Mouse (Mus musculus): ENCODE measurements at regions not wholly inside any gene's neighbourhood (a gene's known extent, or its start where the extent isn't known, plus 50 kb on each side); places are given as distances from the start of the nearest gene placed in this dataset.

- H3ac ChIP-seq (ENCODE audit: control insufficient read depth, insufficient read length, low read depth) = no peak overlapping the region
- no peaks in the 10 kb centered on the region for H3K79me2 ChIP-seq (ENCODE audit: control insufficient read depth, insufficient read depth)
- no peaks in the 10 kb centered on the region for H3K79me3 ChIP-seq (ENCODE audit: low read depth)
- H3K4me3 ChIP-seq (ENCODE audit: insufficient read depth, poor library complexity, severe bottlenecking) = no peak overlapping the region
- H3K36me3 ChIP-seq (ENCODE audit: control insufficient read depth, insufficient read depth) = no peaks in the 10 kb centered on the region
- H3K27me3 ChIP-seq (ENCODE audit: control insufficient read depth, insufficient read depth, insufficient read length) = no peaks in the 10 kb centered on the region
- TF ChIP-seq CTCF (IDR thresholded peaks at IDR 0.05; ENCODE audit: control insufficient read depth, insufficient read depth, insufficient read length) = no peak
- TF ChIP-seq MYOG (IDR thresholded peaks at IDR 0.05; ENCODE audit: control insufficient read depth, extremely low read depth, insufficient read length) = no peak
- no peak for TF ChIP-seq MYOD1 (IDR thresholded peaks at IDR 0.05; ENCODE audit: control insufficient read depth, insufficient read length, low read depth)
- TF ChIP-seq FOSL1 (IDR thresholded peaks at IDR 0.05; ENCODE audit: insufficient read depth, low read length, poor library complexity, severe bottlenecking) = no peak
- no peak for TF ChIP-seq USF1 (IDR thresholded peaks at IDR 0.05; ENCODE audit: low read depth)
- no peak for TF ChIP-seq CEBPB (IDR thresholded peaks at IDR 0.05; ENCODE audit: low read depth)
- no peak for TF ChIP-seq MAX (IDR thresholded peaks at IDR 0.05)
These were observed 352.5 kb downstream of the Tmem182 start for GRCm38 (mm10) chr1:41157651-41158513.

GRCm38 (mm10) chr1:41165878-41166786, 360.7 kb downstream of the Tmem182 start:
- Histone ChIP-seq H3ac (ENCODE audit: control insufficient read depth, insufficient read length, low read depth) (no peak overlapping the region), H3K79me2 (ENCODE audit: control insufficient read depth, insufficient read depth) (no peaks in the 10 kb centered on the region), H3K79me3 (ENCODE audit: low read depth) (no peaks in the 10 kb centered on the region), H3K4me3 (ENCODE audit: insufficient read depth, poor library complexity, severe bottlenecking) (no peak overlapping the region), H3K36me3 (ENCODE audit: control insufficient read depth, insufficient read depth) (no peaks in the 10 kb centered on the region), H3K27me3 (ENCODE audit: control insufficient read depth, insufficient read depth, insufficient read length) (no peaks in the 10 kb centered on the region)
- TF ChIP-seq MAX (IDR thresholded peaks at IDR 0.05) (no peak), MYOD1 (IDR thresholded peaks at IDR 0.05; ENCODE audit: control insufficient read depth, insufficient read length, low read depth) (no peak), MYOG (IDR thresholded peaks at IDR 0.05; ENCODE audit: control insufficient read depth, extremely low read depth, insufficient read length) (no peak)

- no peaks in the 10 kb centered on the region for H3K27me3 ChIP-seq (ENCODE audit: control insufficient read depth, insufficient read depth, insufficient read length)
- no peak overlapping the region for H3K4me3 ChIP-seq (ENCODE audit: insufficient read depth, poor library complexity, severe bottlenecking)
- TF ChIP-seq CEBPB (IDR thresholded peaks at IDR 0.05; ENCODE audit: low read depth) (no peak), FOSL1 (IDR thresholded peaks at IDR 0.05; ENCODE audit: insufficient read depth, low read length, poor library complexity, severe bottlenecking) (no peak), CTCF (IDR thresholded peaks at IDR 0.05; ENCODE audit: control insufficient read depth, insufficient read depth, insufficient read length) (no peak), MYOD1 (IDR thresholded peaks at IDR 0.05; ENCODE audit: control insufficient read depth, insufficient read length, low read depth) (no peak), MYOG (IDR thresholded peaks at IDR 0.05; ENCODE audit: control insufficient read depth, extremely low read depth, insufficient read length) (no peak), MAX (IDR thresholded peaks at IDR 0.05) (no peak), USF1 (IDR thresholded peaks at IDR 0.05; ENCODE audit: low read depth) (no peak)
- no peak overlapping the region for H3ac ChIP-seq (ENCODE audit: control insufficient read depth, insufficient read length, low read depth)
- H3K36me3 ChIP-seq (ENCODE audit: control insufficient read depth, insufficient read depth) = no peaks in the 10 kb centered on the region
- H3K79me2 ChIP-seq (ENCODE audit: control insufficient read depth, insufficient read depth) = no peaks in the 10 kb centered on the region
- H3K79me3 ChIP-seq (ENCODE audit: low read depth) = no peaks in the 10 kb centered on the region
These were observed 361.5 kb downstream of the Tmem182 start for GRCm38 (mm10) chr1:41166787-41167420.

GRCm38 (mm10) chr1:41186991-41187390, 381.6 kb downstream of the Tmem182 start:
- no peak overlapping the region for H3ac ChIP-seq (ENCODE audit: control insufficient read depth, insufficient read length, low read depth)
- TF ChIP-seq MYOG (IDR thresholded peaks at IDR 0.05; ENCODE audit: control insufficient read depth, extremely low read depth, insufficient read length) (no peak), CTCF (IDR thresholded peaks at IDR 0.05; ENCODE audit: control insufficient read depth, insufficient read depth, insufficient read length) (no peak)
- no peaks in the 10 kb centered on the region for H3K79me3 ChIP-seq (ENCODE audit: low read depth)
- H3K4me3 ChIP-seq (ENCODE audit: insufficient read depth, poor library complexity, severe bottlenecking) = no peak overlapping the region
- H3K36me3 ChIP-seq (ENCODE audit: control insufficient read depth, insufficient read depth) = no peaks in the 10 kb centered on the region
- no peaks in the 10 kb centered on the region for H3K27me3 ChIP-seq (ENCODE audit: control insufficient read depth, insufficient read depth, insufficient read length)
- H3K79me2 ChIP-seq (ENCODE audit: control insufficient read depth, insufficient read depth) = no peaks in the 10 kb centered on the region

- Histone ChIP-seq H3K27me3 (ENCODE audit: control insufficient read depth, insufficient read depth, insufficient read length) (no peaks in the 10 kb centered on the region), H3K79me3 (ENCODE audit: low read depth) (no peaks in the 10 kb centered on the region), H3ac (ENCODE audit: control insufficient read depth, insufficient read length, low read depth) (no peak overlapping the region), H3K4me3 (ENCODE audit: insufficient read depth, poor library complexity, severe bottlenecking) (no peak overlapping the region), H3K36me3 (ENCODE audit: control insufficient read depth, insufficient read depth) (no peaks in the 10 kb centered on the region), H3K79me2 (ENCODE audit: control insufficient read depth, insufficient read depth) (no peaks in the 10 kb centered on the region)
- TF ChIP-seq CTCF (IDR thresholded peaks at IDR 0.05; ENCODE audit: control insufficient read depth, insufficient read depth, insufficient read length) (no peak), FOSL1 (IDR thresholded peaks at IDR 0.05; ENCODE audit: insufficient read depth, low read length, poor library complexity, severe bottlenecking) (no peak), MYOG (IDR thresholded peaks at IDR 0.05; ENCODE audit: control insufficient read depth, extremely low read depth, insufficient read length) (no peak), USF1 (IDR thresholded peaks at IDR 0.05; ENCODE audit: low read depth) (no peak), CEBPB (IDR thresholded peaks at IDR 0.05; ENCODE audit: low read depth) (no peak), MYOD1 (IDR thresholded peaks at IDR 0.05; ENCODE audit: control insufficient read depth, insufficient read length, low read depth) (no peak), MAX (IDR thresholded peaks at IDR 0.05) (no peak)
These were observed 407.5 kb downstream of the Tmem182 start for GRCm38 (mm10) chr1:41212876-41213275.

All from C2C12 (cell line).